Mouse (Mus musculus): ENCODE data around the gene Ssx2ip.

Ssx2ip gene

DNA sequence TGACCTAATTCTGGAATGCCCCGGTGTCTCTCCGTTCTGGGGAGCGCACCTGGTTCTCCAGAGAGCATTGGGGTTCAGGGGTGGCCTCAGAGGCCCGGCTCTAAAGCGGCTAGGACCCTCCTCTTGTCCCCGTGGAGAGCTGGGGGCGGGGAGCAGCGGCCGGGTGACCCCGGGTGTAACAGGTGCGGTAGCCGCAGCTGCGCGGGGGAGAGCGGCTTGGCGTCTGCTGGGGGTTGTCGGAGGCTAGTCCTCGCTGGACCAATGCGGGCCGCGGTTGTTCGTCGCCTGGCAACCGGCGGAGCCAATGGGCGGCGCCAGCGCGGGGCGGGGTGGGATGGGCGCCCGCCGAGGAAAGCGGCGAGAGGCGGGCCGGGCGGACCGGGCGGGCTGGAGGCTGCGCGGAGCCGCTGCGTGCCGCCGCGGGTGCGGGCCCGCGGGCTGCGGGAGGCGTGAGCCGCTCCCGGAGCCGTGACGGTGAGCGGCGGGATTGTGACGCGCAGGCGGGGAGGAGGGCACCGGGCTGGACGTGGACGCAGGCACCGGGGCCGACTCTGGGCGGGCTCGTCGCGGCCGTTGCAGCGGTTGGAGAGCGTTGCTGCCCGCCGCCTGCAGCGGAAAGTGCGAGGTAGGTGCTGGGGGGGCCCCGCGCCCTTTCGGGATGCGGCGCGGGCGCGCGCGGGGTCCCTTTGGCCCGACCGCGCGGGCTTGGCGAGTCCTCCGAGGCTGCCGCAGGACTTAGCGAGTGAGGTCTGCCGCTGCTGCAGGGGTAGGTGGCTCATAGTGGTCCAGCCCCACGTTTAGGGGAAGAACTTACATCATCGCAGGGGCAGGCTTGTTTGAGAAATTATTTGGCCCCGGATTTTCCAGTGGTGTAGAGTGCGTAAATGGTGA, at the start of gene Ssx2ip:
Gene Ssx2ip (plus strand): TSS at position 332 of the 891 bp plus-strand sequence.
- DNase-seq (ENCODE audit: low read depth) = peak; percentile 97

DNA sequence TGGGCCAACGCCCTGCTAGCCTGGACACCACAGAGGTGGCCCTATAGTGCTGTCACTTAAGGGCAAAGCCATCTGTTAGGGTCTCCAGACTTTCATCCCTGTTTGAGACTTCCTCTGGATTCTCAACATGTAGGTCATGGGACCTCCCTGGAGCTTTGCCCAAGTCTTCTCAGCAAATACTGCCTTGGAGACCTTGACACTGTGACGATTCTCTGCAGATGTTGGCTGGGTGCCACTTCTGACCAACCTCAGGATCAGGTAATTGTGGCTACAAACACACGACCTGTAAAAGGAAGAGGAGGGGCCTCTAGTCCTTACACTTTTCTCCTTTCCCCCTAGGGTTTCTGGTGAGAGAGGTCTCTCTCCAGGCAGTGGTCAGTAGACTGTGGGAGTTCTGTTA, 49.3 kb upstream of the Ssx2ip start:
- DNase-seq (ENCODE audit: low read depth) = no peak

DNA sequence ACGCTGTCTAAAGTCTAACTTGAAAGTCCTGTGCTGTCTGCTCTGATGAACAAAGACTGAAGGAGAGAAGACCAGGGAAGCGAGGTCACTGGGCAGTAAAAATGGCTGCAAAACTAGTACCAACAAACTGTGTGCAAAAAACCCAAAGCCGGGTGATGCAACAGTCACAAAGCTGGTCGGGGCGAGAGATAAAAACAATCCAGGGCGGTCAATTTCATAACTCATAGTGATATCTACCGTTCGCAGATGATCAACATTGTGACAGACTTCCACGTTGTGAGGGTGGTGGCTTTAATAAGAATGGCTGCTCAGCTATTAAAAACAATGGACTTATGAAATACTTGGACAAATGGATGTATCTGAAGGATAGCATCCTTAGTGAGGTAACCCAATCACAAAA, 39.0 kb upstream of the Ssx2ip start:
- DNase-seq (ENCODE audit: low read depth) = no peak

DNA sequence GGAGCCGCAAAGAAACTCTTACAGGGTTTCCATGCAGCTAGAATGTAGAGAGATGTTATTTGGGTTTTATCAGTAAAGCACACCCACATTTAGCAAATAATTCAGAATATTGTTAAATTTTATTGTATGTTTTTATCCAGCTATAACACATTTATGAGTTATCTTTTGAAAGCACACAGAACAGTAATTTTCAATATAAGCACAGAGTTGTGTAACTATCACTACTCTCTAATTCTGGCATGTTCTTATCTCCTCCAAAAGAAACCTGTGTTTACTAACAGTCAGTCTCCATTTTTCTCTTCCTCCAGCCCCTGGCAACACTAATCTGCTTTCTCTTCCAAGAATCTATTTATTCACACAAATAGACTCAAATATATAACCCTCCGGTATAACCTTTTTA, 37.4 kb upstream of the Ssx2ip start:
- no peak for DNase-seq (ENCODE audit: low read depth)

DNA sequence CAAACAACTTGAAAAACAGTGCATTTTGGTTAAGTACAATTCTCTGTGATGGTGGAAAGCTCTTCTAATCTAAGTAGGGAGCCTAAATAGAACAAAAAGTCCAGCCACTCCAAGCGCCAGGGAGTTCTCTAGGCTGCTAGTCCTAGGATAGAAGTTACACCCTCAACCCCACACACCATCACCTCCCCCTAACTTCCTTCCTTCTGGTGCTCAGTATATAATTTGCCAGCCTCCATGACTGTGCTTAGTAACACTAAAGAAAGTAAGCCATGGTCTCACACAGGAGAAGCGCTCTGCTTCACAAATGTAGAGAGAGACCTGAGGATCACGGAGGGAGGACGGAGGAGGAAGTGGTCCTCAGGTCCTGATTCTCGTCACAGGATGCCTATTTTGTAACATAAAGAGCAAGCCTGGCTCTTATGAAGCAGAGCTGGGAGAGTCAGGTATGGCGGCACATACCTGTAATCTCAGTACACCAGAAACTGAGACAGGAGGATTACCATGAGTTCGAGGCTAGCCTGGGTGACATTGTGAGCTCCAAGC, 33.8 kb upstream of the Ssx2ip start:
- no peak for DNase-seq (ENCODE audit: low read depth)

DNA sequence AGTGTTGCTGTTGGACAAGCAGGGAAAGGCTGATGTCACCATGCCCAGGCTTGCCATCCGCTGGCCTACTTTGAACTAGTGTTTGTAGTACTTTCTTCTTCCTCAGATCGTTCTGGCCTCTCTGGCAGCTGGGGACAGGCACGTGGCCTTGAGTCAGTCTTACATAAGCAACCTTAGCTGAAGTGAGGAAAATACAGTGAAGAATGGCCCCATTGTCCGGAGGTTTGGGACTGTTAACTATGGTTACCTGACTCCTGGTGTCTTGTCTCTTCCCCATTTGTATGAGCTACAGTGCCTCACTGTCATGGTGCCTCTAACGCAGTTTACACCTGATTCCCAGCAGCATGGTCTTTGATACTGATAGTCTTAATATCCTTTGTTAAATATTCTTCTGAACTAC, 33.2 kb upstream of the Ssx2ip start:
- DNase-seq (ENCODE audit: low read depth) = peak; percentile 19

DNA sequence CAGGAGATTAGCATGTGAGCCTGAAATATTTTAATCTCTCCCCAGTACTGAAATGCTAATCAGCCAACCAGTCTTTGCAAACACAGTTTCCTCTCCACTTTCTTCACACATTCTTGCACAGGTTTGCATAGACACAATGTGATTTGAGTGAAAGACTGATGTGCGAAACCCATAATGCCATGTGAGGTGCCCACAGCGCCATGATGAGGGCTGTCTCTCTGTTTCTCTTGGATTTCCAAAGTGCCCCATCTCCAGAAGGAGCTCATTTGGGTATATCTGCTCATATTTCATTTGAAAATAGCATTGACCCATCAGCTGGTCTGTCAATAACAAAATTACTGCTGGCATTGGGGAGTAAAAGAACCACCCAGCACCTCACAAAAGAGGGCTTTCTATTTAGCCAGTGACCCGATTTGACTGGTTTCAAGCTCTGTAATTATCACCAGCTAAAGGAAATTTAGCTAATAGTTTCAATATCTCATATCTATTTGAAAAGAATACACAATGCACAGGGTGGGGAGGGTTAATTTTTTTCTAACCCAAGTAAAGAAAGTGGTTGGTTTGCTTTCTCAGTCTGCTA, 29.8 kb upstream of the Ssx2ip start:
- no peak for DNase-seq (ENCODE audit: low read depth)

DNA sequence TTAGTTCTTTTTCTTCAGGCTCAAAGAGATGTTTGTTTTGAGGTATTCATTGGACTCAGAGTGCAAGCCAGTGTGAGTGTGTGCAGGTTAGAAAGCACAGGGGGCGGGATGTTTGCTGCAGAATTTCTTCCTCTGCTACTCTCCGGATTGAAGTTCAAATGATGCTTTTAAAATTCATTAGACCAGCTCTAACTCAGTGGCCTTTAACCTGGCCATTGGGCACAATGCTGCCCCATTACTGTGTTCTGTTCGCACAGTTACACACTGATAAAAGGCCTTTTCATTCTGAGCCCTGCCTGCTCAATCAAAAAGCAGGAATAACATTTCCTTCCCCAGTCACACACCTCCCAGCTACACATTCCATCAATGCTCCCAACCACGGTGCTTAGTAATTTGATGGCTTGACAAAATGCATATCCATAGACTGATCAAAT, 29.2 kb upstream of the Ssx2ip start:
- no peak for DNase-seq (ENCODE audit: low read depth)

DNA sequence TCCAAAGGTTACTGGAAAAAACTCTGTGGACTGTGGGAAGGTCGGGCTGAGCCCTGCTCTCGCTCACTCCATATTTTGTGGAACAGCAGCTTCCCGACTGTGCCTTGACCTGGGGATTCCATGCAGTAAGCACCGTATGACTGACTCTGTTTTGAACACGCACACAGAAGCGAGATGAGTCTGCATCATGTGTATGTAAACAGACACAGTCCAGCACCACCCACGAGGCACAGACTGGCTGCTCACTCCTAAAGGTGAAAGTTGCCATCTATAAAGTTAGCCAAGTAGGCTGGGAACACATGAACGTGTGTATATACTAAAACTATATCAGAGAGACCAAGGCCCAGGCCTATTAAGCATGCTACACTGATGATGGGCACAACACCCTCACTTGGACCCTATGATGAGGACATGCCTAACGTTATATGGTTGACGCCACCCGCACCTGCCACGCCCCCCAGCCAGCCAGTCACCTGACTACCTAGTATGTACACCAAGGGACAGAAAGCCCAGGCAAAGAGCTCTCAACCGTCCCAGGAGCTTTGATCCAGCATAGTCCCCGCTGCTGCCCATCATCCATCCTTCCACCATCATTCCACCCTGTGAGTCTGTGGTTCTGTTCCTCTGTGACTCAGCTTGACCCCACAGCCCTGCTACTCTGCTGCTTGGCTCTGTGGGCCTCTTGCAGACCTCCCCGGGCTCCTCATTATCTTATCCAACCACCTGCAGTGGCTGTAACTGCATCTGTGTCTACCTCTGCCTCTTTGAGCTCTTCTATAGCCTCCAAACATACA, 27.9 kb upstream of the Ssx2ip start:
- DNase-seq (ENCODE audit: low read depth) = no peak

DNA sequence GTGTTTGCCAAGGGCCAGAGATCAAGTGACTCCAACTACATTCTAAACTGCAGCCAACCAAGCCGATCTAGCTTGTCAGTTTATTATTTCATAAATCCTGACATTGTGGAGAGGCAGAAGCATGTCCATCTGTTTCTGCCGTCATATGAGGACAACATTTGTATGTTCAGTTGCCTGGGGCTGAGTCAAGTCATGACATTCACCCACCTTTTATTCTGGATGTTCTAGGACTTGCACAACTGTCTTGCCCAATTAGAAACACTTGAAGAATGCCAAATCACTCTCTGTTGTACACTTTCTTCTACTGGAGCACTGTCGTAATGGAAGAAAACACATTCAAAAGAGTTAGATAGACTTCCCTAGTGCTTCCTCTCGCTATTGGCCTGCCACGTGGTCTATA, 27.2 kb upstream of the Ssx2ip start:
- no peak for DNase-seq (ENCODE audit: low read depth)

DNA sequence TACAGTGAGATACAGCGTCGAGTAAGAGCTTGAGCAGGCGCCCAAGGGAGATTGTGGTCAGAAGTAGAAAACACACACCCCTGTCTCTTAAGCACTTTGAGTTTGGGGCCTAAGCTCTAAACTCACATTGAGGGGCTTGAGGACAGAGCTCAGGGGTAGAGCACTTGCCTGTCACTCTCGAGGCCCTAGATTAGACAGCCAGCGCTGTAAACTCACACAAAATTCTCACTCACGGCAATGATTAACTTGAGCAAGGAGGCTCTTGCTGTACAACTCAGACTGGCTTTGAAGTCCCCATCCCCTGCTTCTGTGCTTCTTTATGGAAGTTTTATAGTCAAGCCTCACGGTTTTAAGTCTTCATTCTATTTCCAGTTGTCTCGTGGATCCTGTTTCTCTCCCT, 25.7 kb upstream of the Ssx2ip start:
- DNase-seq (ENCODE audit: low read depth) = no peak

DNA sequence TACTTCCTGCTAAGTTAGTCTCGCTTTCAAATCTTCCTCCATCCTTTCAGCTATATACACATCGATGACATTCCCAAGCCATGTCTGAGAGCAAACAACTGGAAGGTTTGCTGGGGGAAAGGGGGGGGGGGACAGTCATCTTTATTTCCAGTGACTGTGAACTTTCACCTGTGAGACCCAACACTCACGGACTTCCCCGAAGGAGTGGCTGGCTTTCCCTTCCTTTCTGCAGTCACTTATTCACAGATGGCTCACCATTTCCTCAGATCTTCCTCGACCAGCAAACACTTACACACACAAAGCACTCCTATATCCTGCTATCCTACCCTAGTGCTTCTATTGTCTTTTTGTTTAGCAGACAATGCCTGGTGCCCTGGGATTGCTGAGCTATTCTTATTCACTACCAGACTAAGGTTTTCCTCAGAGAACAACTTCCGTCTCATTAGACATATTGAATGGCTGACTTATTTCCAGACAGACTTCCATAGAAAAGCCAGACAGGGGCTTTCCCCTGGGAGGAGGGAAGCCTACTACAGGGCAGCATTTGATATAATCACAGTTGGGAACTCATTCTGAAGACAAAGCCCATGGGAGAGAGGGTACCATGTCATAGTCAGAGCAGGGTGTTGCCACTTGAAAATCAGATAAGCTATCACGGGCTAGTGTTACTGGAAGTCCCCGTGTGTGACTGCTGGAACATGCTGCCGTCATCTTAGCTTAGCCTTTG, 24.5 kb upstream of the Ssx2ip start:
- no peak for DNase-seq (ENCODE audit: low read depth)

DNA sequence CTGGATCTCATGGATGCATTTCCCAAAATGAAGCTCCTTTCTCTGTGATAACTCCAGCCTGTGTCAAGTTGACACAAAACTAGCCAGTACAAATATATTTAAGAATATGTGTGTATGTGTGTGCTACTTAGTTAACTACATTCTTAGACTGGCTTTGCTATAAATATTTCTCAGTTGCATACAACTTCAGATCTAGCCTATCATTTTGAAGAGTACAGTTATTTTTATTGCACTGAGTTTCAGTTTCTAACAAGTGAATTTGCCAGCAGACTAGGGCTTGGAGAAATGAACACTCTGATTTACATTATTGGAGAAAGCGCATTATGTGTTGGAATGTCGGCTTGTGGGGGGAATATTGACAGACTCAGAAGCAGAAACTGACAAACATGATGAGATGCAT, 23.6 kb upstream of the Ssx2ip start:
- no peak for DNase-seq (ENCODE audit: low read depth)

DNA sequence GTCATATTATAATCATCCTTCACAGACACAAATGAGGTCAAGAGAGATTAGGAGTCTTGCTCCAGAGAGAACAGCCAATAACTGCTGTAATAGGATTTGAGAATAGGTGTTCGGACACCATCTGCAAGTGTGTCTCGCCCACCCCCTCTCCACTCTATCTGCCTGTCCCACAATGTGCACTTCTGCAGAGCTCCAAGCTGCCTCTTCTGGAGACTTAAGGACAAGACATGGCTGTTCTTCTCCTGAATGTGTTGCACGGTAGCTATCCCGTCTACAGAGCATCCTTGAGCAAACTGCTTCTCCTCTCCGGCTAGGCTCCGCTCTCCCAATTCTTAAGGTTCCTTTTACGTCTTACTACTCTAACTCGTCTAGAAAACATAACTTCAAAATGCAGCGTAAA, 23.0 kb upstream of the Ssx2ip start:
- DNase-seq (ENCODE audit: low read depth) = no peak

DNA sequence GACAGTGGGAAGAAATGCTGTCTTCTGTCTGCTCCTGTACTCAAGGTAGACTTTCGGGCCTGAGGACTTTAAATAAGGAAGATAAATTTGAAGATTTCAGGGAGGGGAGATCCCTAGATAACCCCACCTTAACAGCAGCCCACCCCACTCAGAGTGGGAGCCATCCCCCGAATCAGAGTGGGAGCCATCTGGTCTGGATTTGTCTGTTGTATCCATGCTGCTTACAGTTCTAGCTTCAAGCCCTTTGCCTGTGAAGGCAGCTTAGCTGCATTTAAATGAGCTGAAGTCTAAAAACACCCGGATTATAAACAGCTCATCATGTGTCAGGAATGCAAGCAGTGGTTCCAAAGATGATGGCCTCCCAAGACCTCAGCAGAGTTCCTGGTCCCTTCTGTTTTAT, 17.6 kb upstream of the Ssx2ip start:
- DNase-seq (ENCODE audit: low read depth) = no peak

DNA sequence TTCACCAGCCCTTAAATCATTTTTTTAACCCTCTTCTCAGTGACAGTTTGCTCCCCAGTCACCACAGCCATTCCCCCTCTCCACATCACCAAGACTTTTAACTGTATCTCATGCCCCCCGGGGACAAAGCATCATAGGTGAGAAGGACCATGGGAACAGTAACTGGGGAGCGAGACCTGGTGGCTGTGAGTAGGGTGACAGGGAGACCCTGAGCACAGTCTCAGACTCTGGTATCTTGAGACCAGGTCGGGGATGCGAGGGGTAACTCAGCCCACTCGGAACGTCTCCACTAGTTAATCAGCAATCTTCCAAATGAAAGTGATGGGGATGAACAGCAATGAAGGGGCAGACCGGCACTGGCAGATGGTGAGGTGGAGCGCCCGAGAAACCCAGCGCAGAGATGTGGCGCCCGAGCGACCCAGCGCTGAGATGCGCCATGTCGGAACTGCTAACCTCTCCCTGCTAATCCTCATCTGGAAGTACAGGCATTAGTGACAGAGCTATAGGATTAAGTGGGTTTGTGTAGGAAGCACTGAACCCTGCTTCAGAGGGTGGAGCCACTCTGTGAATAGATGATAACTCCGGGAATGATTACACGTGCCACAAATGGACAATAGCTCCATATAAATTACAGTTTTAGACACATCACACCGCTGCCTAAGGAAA, 11.7 kb upstream of the Ssx2ip start:
- DNase-seq (ENCODE audit: low read depth) = no peak

DNA sequence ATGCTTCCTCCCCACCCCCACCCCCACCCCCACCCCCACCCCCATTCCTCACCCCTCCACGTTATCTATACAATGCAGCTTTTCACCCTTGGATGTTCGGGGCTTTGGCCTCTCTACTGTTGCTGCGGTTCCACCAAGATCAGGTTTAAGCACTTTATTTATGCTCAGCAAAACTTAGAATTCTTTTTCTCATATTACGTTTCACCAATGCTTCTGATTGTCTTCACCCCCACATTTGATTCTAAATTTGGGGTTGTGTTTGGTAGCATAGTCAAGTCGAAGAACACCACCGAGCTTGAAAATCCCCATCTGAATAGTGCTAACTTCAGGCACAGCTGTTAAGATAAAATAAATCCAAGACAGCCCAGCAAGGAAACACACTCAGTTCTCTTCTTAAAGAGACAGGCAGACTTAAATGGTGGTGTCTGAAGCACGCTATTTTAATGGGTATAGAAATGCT, 10.8 kb upstream of the Ssx2ip start:
- DNase-seq (ENCODE audit: low read depth) = no peak

DNA sequence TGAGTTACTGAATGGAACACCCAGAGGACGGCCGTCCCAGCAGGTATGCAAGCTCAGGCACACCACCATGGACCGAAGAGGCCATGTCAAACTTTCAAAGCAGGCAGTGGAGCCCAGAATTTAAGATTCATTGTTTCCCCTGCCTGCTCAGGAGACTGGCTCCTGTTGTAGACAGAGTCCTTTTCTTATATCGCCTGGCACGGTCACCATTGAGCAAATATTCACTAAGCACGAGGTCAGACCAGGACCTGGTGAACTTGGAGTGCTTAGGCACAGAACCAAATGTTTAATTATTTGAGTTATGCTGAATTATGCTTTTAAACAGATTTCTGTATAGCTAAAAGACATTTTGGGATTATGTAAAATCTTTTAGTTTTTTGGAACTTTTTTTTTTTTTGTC, 8.2 kb upstream of the Ssx2ip start:
- no peak for DNase-seq (ENCODE audit: low read depth)

DNA sequence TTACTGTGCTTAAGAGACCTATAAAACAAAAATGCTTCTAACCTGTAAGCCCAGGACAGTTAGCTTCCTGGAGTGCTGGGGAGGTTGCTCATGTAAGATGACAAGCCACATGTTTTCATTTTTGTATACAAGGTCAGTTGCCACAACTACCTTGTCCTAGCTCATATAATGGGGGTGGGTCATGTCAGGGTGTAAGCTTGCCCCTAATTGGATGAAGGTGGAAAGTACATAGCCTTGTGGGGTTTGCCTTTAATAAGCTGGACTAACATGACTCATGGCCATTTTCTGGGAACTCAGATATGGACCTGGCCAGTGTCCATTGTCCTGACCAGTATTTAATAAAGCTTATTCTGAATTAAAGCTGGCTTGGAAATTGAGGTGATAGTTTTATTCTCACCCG, 7.5 kb upstream of the Ssx2ip start:
- DNase-seq (ENCODE audit: low read depth) = peak; percentile 36

DNA sequence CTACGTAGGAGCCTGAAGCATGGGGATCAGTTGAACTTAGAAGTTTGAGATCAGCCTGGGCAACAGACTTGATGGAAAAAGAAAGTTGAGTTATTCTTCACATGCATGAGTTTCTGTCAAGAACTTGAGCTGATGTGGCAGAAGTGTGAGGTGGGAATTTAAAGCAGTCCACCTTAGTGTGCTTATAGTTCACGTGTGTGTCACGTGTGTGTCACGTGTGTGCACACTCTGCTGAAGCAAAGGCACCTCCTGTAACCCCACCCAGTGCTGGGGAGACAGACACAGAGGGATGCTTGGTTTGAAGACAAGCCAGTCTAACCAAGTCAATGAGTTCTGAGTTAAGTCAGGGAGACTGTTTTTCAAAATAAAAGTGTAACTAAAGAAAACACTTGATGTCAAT, 6.6 kb upstream of the Ssx2ip start:
- DNase-seq (ENCODE audit: low read depth) = no peak

DNA sequence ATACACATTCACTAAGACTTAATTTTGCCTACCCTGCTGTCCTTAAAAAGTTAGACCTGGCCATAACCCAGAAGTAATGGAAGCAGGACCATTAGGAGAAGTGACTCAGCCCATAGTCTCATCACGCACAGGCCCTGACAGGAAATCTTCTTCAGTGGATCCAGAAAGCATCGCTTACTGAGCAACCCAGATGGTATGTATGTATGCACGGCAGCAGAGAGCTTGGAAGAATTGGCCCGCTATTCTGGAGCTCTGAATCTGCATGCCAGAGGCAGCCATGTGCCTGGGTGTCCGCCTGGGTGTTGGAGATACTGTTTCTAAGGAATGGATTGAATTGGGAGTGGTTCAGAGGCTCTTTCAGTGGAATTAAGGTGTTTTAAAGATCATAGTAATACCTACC, 5.2 kb upstream of the Ssx2ip start:
- DNase-seq (ENCODE audit: low read depth) = peak; percentile 52

Measured in NIH3T3 (cell line).